Mouse (Mus musculus): Measurements from ENCODE around the gene Rhov. TPM values are rescaled to one million over a fixed set of nuclear protein-coding genes. Genes with fewer than 3 reads are reported as not detected.

The Rhov gene
- not detected for polyA plus RNA-seq (2014; fragmentation: Illumina TruSeq; extraction: RNeasy Lipid Tissue Mini Kit (QIAGEN cat#74804))

GRCm38 (mm10) chr2:119270643-119271331, at the start of gene Rhov:
Gene Rhov (minus strand): TSS chr2:119271272.

GRCm38 (mm10) chr2:119288270-119288882, 17.3 kb upstream of the Rhov start, which contains the start of gene Vps18:
Gene Vps18 (plus strand): TSS chr2:119288740.

GRCm38 (mm10) chr2:119237210-119237870, 33.7 kb downstream of the Rhov start, which contains the start of gene Spint1:
Gene Spint1 (plus strand): TSS chr2:119237362.

GRCm38 (mm10) chr2:119229775-119230704, 41.0 kb downstream of the Rhov start, which contains the start of gene Ppp1r14d:
Gene Ppp1r14d (minus strand): TSS chr2:119229906.

Other genes starting within 250 kb of the Rhov start
- 11.1 TPM for gene Ccdc32, start 241.9 kb downstream of the Rhov start, polyA plus RNA-seq (2014; fragmentation: Illumina TruSeq; extraction: RNeasy Lipid Tissue Mini Kit (QIAGEN cat#74804))
- gene Rpusd2, start 236.5 kb downstream of the Rhov start, polyA plus RNA-seq (2014; fragmentation: Illumina TruSeq; extraction: RNeasy Lipid Tissue Mini Kit (QIAGEN cat#74804)) = 4.7 TPM
- gene Knl1, start 224.2 kb downstream of the Rhov start, polyA plus RNA-seq (2014; fragmentation: Illumina TruSeq; extraction: RNeasy Lipid Tissue Mini Kit (QIAGEN cat#74804)) = 29.7 TPM
- gene Rad51, start 158.5 kb downstream of the Rhov start, polyA plus RNA-seq (2014; fragmentation: Illumina TruSeq; extraction: RNeasy Lipid Tissue Mini Kit (QIAGEN cat#74804)) = 13.3 TPM
- gene Rmdn3, start 114.2 kb downstream of the Rhov start, polyA plus RNA-seq (2014; fragmentation: Illumina TruSeq; extraction: RNeasy Lipid Tissue Mini Kit (QIAGEN cat#74804)) = 18.4 TPM
- not detected for gene Gchfr, start 103.5 kb downstream of the Rhov start, polyA plus RNA-seq (2014; fragmentation: Illumina TruSeq; extraction: RNeasy Lipid Tissue Mini Kit (QIAGEN cat#74804))
- gene Gm14137, start 96.8 kb downstream of the Rhov start, polyA plus RNA-seq (2014; fragmentation: Illumina TruSeq; extraction: RNeasy Lipid Tissue Mini Kit (QIAGEN cat#74804)) = not detected
- 2.7 TPM for gene Zfyve19, start 62.7 kb downstream of the Rhov start, polyA plus RNA-seq (2014; fragmentation: Illumina TruSeq; extraction: RNeasy Lipid Tissue Mini Kit (QIAGEN cat#74804))
- gene Dnajc17, start 62.5 kb downstream of the Rhov start, polyA plus RNA-seq (2014; fragmentation: Illumina TruSeq; extraction: RNeasy Lipid Tissue Mini Kit (QIAGEN cat#74804)) = 1.8 TPM
- gene Ppp1r14d, start 41.4 kb downstream of the Rhov start, polyA plus RNA-seq (2014; fragmentation: Illumina TruSeq; extraction: RNeasy Lipid Tissue Mini Kit (QIAGEN cat#74804)) = not detected
- gene Spint1, start 33.9 kb downstream of the Rhov start, polyA plus RNA-seq (2014; fragmentation: Illumina TruSeq; extraction: RNeasy Lipid Tissue Mini Kit (QIAGEN cat#74804)) = 1.3 TPM
- gene Vps18, start 17.5 kb upstream of the Rhov start, polyA plus RNA-seq (2014; fragmentation: Illumina TruSeq; extraction: RNeasy Lipid Tissue Mini Kit (QIAGEN cat#74804)) = 0.29 TPM
- gene Dll4, start 54.5 kb upstream of the Rhov start, polyA plus RNA-seq (2014; fragmentation: Illumina TruSeq; extraction: RNeasy Lipid Tissue Mini Kit (QIAGEN cat#74804)) = 0.14 TPM
- not detected for gene Chac1, start 80.0 kb upstream of the Rhov start, polyA plus RNA-seq (2014; fragmentation: Illumina TruSeq; extraction: RNeasy Lipid Tissue Mini Kit (QIAGEN cat#74804))
- gene Ino80, start 206.4 kb upstream of the Rhov start, polyA plus RNA-seq (2014; fragmentation: Illumina TruSeq; extraction: RNeasy Lipid Tissue Mini Kit (QIAGEN cat#74804)) = 26.7 TPM